Mouse (Mus musculus) bone marrow, adult 2 months (tissue): Measurements from ENCODE around the gene Nup210.

Experiments used
- CTCF ChIP-seq: fragments of 200-500 bp; IDR thresholded peaks from 2 replicates; pipeline ENCODE4 v1.5.1; 2011; ENCODE audit warnings: low read length, control low read depth; ENCODE audit not compliant: control insufficient read depth, insufficient read depth
- POLR2A ChIP-seq: fragments of 200-500 bp; IDR thresholded peaks from 2 replicates; pipeline ENCODE4 v1.6.1; 2011; ENCODE audit warnings: low read depth, mild to moderate bottlenecking, control low read depth, low read length, borderline replicate concordance; ENCODE audit not compliant: control insufficient read depth

GRCm38 (mm10) chr6:91048019-91048418 lies 68.6 kb downstream of the Nup210 start:
- TF ChIP-seq CTCF (no peak), POLR2A (no peak)
